Mouse (Mus musculus): ENCODE measurements around the gene Pcgf1.

The Pcgf1 gene

DNA sequence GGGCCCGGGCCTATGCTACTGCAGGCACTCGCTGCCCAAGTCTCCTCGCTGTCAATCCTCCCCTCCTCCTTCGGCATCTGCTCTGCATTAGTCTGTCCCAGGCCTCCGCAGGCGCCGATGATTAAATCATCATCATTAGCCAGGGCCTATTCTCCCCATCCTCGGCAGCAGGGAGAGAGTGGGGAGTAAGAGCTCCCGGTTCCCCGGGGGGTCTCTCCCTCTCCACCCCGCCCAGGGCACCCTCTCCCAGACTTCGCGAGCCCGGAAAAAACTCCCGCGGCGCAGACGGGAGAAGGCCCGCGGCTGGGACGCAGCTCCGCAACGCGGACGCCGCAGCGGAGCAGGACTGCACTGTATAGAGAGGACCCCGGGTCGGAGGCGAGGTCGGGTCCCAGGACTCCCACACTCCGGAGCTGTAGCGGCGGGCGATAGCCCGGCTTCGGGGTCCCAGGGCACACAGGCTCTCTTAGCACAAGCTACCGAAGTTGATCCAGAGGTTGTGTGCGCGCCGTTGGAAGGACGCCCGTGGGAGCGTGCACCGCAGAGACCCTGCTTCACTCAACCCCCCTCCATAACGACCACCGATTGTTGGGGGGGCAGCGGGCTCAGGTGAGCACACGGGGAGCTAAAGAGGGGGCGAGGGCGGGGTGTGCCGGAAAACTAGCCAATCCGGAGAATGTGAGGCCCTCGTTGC lies at the start of gene Pcgf1:
Gene Pcgf1, plus strand, starts transcription at position 240 of the 694 bp plus-strand sequence.
- DNase-seq (ENCODE audit: low read depth in 2 of 2, low spot score in 2 of 2) = no peak

DNA sequence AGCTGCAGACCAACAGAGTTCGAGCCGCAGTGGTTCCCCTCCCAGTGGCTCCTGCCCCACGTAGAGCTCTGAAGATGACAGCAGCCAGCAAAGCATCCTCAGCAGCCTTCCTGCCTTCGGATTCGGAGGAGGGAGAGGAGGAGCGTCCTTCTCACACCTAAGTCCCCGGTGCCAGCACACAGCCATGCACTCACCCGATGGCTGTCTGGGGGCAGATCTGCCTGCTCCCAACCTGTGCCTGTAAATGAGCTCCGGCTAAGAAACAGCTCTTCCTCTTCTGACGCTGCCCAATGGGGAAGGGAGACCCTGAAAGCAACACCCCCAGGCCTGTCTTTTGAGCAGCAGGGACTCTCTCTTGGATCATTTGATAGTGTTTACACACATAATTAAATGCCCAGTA lies 47.9 kb upstream of the Pcgf1 start:
- no peak for DNase-seq (ENCODE audit: low read depth in 2 of 2, low spot score in 2 of 2)

DNA sequence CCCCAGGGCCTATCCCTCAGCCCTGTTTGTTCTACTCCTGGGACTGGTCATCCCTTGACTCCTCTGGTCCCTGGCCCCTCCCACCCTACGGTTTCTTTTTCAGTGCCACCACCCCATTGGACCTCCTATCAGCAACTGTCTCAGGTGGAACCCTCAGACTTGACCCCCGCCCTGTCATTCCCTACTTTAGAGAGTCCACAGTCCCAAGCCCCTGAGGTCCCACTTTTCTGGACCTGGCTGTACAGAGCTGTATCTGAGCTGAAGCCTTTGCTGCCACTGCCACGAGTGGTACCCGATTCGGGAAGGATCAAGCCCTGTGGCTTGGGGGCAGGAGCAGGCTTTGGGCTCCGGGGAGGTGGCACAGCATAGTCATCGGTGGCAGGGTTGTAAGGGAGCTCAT lies 46.6 kb upstream of the Pcgf1 start:
- DNase-seq (ENCODE audit: low read depth in 2 of 2, low spot score in 2 of 2) = no peak

DNA sequence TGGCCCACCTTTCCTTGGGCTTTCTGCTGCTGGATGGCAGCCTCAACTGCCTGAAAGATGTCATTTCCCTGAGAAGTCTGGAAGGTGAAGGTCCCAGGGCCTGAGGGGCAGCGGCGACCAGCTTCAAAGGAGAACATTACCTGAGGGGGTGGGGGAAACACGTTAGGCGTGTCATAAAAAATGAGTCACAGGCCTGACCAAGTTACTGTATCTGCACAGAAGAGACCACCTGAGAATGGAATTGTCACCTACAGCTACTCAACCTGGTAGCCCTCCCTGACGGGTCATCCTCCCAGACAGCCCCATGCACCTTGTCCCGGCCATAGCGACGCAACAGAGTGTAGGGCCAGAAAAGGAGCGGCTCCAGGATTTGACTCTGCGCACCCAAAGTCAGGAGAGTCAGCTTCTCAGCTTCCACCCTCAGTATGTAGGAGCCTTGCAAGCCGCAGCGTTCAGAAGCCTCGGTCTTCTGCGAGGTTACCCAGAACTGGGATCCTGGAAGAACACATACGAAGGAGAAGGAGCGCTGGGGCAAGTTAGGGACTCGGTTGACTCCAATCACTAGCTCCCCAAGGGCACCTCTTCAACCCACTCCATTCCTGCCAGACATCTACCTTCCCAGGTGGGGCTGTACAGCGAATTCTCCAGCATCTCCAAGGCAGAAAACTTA lies 45.6 kb upstream of the Pcgf1 start:
- DNase-seq (ENCODE audit: low read depth in 2 of 2, low spot score in 2 of 2) = no peak

DNA sequence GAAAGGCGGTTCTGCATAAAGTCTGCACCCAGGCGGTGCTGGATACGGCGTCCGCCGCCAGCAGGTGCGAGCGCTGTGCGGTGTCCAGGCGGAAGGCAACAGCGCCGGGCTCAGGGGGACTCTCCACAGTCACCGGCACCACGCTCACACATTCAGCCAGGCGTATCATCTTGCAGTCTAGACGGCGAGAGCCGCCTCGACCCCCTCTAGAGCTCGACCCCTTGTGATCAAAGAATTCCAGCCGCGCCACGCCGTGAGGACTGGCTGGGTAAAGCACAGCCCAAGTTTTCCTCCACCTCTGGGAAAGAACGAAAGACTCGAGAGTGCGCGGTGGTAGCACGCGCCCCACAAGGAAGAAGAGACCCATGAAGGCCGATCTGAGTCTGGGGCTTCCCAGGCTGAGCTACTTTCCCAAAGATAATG lies 44.9 kb upstream of the Pcgf1 start:
- DNase-seq (ENCODE audit: low read depth in 2 of 2, low spot score in 2 of 2) = peak; percentile 21 to 26

DNA sequence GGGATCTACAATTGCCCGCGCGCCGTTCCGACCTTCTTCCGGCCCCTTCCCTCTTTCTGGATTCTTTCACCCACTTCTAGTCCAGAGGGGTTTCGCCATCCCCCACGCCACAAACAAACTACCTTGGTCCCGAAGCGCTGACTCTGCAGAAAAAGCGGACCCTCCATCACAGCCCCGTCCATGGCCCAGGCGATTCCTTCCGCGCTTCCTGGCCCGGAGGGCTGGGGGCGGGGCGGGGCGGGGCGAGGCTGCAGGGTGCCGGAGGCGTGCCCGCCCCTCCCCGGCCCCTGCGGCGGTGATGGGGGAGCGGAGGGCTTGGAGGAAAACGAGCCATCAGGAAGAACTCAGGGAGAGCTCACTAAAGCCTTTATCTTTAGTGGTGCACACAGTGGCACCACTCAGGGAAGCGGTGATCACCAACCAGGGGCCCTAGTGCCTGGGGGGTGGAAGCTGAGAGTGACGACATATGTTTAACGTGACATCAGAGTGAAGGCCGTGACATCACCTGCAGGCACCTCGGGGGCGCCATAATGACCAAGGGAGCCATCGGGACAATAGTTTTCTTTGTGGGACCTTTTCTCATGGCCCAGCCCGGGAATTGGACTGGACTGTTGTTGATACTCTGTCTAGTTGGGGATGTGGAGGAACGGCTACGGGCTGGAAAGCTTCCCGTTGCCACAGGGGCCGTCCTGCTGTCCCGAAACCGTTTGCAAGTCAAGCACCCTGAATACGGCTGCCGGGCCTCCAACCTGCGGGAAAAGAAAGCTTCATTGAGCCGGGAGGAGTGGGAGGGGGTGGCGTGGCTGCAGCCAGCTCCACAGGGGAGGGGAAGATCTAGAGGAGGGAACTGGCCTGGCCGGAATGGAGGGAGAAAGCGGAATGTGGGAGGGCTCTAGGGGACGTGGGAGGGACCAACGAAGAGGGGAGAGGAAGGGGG lies 44.2 kb upstream of the Pcgf1 start, which contains the start of the genes Dok1 and Loxl3:
Gene Dok1, minus strand, starts transcription at position 223 of the 937 bp plus-strand sequence.
Gene Loxl3, plus strand, starts transcription at position 925 of the 937 bp plus-strand sequence.
- peak; percentile 24 to 50 for DNase-seq (ENCODE audit: low read depth in 2 of 2, low spot score in 2 of 2)

DNA sequence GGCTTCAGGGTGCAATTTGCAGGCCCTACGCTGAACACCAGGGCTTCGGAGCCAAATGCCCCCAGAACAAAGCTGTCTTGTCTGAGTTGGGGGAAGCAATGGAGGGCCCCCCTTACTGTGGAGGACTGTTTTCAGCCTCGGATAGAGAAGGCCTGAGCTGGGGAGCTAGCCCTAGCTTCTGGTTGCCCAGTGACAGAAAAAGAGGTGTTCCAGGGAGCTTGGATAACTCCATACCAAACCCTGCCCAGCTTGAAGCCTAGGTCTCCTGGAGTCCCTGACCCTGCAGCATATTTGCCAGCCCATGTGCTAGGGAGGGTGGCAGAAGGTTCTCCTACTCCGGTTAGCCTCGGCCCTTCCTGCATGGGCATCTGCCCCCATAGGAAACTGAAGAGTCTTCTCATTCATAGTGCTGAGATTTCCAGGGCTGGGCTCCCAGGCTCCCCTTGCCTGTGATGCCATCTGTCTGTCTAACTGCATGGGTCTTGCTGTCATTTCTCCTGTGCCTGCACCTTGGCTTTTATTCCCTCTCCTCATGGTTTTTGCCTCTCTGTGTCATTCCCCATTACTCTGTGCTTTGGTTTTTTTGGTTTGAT lies 43.1 kb upstream of the Pcgf1 start:
- DNase-seq (ENCODE audit: low read depth in 2 of 2, low spot score in 2 of 2) = no peak

DNA sequence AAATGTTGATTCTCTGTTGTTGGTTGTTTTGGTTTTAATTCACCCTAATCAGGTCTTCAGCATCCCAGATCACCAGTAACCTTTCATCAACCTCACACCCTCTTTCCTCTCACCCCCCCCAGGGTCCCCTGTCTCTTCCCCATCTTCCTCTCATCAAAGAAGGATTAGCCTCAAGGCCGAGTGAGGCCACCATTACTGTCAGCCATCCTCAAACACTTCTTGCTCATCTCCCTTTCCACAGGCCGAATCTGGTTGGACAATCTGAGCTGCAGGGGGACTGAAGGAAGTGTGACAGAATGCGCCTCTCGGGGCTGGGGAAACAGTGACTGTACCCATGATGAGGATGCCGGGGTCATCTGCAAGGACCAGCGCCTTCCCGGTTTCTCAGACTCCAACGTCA lies 40.5 kb upstream of the Pcgf1 start:
- DNase-seq (ENCODE audit: low read depth in 2 of 2, low spot score in 2 of 2) = no peak

DNA sequence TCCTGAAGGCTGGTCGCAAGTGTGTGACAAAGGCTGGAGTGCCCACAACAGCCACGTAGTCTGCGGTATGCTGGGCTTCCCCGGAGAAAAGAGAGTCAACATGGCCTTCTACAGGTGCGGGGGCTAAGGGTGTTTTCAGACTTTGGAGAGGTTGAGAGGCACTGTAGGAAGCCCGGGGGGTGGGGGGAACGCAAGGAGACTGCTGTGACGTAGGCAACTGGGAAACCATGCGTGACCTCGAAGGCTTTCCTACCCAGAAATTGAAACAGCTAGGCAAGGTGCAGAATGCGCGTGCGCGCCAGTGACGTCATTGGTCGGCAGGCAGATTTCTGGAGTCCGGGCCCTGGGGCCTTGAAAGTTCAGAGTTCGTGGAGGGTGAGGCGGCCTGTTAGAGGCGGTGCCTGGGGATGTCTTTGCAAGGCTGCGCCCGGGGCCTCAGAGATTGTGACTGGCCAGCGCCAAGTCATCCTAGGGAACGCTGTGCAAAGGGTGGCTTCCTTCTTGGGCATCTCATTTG lies 39.1 kb upstream of the Pcgf1 start:
- DNase-seq (ENCODE audit: low read depth in 2 of 2, low spot score in 2 of 2) = peak; percentile 86 to 89

DNA sequence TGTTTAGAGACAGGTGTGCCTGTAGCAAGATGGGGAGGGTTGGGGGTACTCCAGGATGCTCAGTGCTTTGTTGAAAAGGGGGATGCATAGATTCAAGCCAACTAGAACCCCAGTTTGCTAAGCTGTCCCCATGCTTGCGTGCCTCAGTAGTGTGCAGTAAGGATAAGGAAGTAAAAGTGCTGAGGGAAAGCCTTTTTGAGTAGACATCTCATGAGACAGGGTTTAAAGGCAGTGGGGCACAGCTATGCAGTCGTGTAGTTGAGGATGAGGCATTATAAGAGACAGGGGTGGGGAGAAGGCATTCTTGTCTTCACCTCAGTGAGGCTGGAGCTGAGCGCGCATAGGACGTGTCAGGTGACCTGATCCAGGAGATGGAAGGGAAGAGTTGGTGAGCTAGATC lies 37.1 kb upstream of the Pcgf1 start:
- no peak for DNase-seq (ENCODE audit: low read depth in 2 of 2, low spot score in 2 of 2)

DNA sequence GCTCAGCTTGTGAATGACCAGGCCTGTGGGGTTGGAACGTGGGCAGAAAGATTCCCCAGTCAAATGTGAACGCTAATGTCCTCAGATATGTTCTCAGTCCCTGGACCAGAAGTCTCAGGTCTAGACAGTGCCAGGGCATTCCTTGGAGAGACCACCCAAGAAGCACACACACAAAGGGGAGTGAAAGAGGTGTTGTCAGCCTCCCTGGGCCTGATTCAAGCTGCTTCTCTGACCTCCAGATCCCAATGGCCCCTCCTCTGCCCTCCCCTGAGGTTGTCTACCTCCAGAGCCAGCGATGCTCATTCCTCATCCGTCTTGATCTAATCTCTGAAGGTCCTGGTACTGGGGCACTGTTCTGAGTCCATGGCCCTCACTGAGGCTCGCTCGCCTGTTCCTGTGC lies 34.1 kb upstream of the Pcgf1 start:
- DNase-seq (ENCODE audit: low read depth in 2 of 2, low spot score in 2 of 2) = no peak

DNA sequence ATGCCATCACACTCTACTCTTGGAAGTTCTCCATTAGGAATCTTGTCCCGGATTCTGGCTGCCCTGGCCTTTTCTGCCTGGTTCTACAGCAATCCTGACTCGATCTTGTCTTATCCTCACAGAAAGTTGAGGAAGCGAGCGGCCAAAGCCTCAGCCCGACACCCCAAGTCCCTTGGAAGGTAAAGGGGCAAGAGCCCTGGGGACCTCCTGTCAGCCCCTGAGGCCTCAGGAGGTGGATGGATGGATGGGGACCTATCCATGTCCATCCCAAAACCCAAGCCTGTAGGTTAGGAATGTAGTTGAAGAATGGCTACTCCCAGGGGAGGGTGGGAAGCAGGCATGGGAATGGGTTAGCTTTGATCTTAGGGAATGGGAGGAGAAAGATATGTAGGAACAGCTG lies 33.7 kb upstream of the Pcgf1 start:
- no peak for DNase-seq (ENCODE audit: low read depth in 2 of 2, low spot score in 2 of 2)

DNA sequence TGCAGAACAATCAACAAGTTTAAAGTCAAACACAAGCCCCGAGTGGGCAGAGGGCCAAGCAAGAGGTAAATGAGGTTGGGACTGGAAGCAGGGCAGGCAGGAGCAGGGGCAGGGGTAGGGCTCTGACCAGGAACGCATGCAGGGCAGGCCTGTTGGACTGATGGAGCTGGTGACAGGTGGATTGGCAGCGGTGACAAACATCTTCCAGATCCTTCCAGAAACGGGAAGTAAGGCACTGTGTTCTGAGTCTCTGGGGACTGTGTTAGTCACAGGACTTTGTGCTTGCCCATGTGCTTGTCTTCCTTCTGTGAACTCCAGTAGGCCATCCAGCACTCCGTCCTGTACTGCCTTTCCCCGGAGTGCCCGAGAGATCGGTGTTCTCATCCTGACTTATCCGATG lies 32.9 kb upstream of the Pcgf1 start:
- DNase-seq (ENCODE audit: low read depth in 2 of 2, low spot score in 2 of 2) = no peak

DNA sequence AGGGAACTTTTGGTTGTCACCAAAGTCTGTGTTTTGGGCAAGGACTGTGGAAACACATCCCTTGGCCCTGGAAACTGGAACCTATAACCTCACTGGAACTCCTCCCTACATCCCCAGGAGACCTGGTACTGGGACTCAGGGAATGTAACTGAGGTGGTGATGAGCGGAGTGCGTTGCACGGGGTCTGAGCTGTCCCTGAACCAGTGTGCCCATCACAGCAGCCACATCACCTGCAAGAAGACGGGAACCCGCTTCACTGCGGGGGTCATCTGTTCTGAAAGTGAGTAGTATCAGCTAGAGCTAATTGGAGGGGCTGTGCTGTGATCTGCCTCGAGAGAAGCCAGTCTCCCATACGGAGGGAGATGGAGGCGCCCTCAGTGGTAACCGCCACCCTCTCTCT lies 28.3 kb upstream of the Pcgf1 start:
- DNase-seq (ENCODE audit: low read depth in 2 of 2, low spot score in 2 of 2) = no peak

DNA sequence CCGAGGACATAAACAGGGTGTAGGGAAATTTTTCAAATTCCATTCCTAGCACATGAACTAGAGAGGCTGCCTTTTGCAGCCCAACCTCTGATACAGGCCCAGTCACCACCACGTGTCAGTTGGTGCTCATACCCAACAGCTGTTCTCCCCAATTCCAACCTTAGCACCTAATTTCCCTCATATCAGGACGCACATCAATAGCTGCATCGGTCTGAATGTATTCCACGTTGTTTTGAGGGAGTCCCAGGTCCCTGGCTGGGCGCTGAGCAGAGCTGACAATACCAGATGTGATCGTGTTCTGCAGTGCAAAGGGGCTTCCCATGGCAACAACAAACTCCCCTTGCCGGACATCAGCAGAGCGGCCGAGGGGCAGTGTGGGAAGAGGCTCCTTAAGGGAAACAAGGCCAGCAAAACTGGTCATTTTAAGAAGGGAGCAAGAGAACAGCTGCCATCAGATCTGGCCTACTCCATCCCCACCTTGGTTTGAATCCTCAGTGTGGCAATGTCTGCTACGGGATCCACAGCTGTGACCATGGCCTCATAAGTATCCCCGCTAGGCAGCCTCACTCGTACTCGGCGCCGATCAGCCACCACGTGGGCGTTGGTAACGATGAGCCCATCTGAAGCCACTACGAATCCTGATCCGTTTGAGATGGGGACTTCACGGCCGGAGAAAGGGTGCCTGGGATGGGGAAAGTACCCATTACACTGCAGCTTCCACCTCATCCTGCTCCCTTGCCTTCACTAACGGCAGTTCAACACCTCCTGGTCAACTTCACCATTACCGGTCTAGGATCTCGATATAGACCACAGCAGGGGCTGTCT lies 24.3 kb upstream of the Pcgf1 start:
- no peak for DNase-seq (ENCODE audit: low read depth in 2 of 2, low spot score in 2 of 2)

DNA sequence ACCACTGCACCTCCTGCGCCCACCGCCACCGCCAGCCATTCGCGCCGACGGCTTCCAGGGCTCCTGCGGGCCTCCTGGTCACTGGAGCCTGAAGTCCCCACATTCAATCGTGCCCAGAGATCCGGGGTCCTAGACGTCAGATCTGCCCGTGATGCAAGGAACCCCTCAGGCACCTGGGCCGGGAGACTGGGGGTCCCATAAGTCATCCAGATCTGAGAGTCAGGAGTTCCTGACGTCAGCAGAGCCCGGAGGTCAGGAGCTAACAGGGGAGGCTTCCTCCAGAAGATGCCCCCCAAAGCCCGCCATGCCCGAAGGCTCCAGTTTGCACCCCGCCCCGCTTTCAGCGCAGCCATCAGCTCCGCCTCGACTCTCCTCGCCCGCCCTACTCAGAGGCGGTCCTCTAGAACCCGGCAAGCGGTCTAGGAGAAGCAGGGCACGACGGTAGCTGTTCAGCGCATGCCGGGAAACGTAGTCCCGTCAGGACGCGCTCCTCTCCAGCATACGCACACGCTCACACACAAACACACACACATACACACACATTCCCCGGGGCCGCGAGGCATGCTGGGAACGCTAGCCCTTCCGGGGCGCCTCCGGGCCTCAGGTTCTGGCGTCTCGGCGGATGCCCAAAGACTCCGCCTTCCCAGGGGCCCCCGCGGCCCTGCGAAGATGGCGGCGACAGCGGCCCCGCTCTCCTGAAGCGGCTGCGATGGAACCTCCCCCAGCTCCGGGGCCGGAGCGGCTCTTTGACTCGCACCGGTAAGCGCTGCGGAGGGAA lies 23.4 kb upstream of the Pcgf1 start, which contains the start of gene Aup1:
Gene Aup1, plus strand, starts transcription at position 448 of the 778 bp plus-strand sequence.
- DNase-seq (ENCODE audit: low read depth in 2 of 2, low spot score in 2 of 2) = peak; percentile 95 to 96

DNA sequence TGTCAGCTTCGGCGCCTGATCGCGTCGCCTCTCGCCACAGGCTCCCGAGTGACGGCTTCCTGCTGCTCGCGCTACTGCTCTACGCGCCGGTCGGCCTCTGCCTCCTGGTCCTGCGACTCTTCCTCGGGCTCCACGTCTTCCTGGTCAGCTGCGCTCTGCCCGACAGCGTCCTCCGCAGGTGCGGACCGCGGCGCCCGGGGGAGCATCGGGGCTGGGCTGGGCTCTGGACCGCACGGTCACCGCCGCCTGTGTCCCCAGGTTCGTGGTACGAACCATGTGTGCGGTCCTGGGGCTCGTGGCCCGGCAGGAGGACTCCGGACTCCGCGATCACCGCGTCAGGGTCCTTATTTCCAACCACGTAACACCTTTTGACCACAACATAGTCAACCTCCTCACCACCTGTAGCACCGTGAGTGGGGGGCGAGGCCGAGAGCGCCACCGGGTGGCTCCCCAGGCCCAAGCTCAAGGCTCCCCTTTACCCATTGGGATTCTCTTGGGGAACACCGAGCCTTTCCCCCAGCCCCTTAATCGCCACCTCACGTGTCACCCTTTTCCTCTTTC lies 22.7 kb upstream of the Pcgf1 start, which contains the start of gene Htra2:
Gene Htra2, minus strand, starts transcription at position 403 of the 561 bp plus-strand sequence.
- DNase-seq (ENCODE audit: low read depth in 2 of 2, low spot score in 2 of 2) = no peak

DNA sequence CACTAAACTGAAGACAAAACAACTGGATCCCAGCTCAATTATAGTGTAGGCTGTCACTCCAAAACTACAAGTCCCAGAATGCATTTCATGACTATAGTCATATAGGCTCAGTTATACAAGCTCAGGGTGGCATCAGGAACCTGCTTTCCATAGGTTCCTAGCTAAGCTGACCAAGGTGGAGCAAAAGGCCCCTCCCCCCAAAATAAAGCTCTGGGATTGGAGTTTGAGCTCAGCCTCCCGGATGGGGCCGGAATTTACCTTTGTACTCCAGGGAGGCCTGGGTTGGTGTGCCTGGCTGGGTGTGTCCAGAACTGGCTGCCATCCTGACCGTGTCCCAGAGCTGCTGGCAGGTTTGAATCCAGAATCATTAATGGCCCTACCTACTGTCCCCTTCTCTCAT lies 19.9 kb upstream of the Pcgf1 start, which contains the start of gene Dqx1:
Gene Dqx1, plus strand, starts transcription at position 55 of the 400 bp plus-strand sequence.
- no peak for DNase-seq (ENCODE audit: low read depth in 2 of 2, low spot score in 2 of 2)

DNA sequence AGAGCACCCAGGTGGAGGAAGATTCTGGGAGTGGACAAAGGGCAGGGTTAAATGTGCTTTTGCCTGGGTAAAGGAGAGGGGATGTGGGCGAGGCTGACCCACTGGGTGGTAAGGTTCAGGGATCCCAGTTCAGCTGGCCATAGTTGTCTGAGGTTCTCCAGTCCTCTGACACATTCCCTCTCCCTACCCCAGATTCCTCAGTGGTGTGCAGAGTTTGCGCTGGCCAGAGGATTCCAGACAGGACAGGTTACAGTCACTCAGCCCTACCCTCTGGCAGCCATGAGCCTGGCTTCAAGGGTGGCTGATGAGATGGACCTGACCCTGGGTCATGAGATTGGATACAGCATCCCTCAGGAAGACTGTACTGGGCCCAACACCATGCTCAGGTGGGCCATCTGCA lies 18.9 kb upstream of the Pcgf1 start:
- no peak for DNase-seq (ENCODE audit: low read depth in 2 of 2, low spot score in 2 of 2)

All from CD8-positive naive resting alpha-beta T cell, adult 2 months (primary cell).